Mouse (Mus musculus) frontal cortex, adult 2 months (tissue): ENCODE results near the gene Oosp1. TPM values are rescaled to one million over a fixed set of nuclear protein-coding genes. Genes with fewer than 3 reads are reported as not detected.

Source experiments
- DNase-seq, 2 experiments: peaks; one replicate each; pipeline ENCODE4 v3.0.0; 2022; ENCODE audit warnings: low spot score in 1 of 2; ENCODE audit errors: extremely low spot score in 1 of 2
- polyA plus RNA-seq: library from polyadenylated mRNA; depleted of rRNA; stranded (reverse); fragments of >200 nt; gene quantifications from 2 replicates; pipeline ENCODE4 v1.2.3, GENCODE M21; 2012; rRNA removed

The Oosp1 gene
- polyA plus RNA-seq, 1 experiment, result not detected

DNA sequence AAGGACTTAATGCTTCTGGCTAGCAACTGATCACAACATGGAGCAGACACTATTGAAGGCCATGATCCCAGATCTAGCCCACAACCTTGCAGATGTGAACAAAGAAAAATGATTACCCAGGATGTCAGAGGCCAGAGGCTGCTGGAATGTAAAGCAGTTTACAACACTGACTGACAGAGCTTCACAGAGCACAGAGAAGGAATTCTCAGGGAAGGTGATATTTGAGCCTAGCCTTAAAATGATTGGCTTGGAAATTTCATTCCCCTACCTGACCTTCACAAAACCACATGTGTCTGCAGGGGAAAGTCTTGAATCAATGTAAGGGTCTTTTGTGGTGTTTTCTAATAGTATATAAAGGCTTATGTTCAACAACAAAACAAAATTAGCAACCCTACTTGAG, 66.2 kb downstream of the Oosp1 start:
- DNase-seq, result no peak

DNA sequence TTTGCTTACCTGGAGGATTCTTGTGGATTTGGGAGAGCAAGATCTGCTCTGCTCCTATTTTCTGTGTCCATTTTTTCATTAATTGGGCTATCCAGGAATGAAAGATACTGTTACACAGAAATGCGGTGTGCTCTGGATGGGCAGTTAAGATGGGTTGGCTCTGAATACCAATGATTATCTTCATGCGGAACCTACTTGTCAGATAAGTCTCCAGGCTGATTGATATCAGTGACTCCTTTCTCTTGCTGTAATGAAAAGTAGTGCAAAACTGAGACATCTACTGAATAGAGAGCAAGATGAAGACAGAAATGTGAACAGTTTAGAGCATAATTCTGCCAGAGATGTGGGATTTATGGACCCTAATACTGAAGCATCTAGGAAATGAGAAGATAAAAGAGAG, 67.4 kb downstream of the Oosp1 start, which contains the start of gene Ms4a2:
TSS of gene Ms4a2 (minus strand) at position 169 of the 400 bp plus-strand sequence.
- DNase-seq, result no peak

DNA sequence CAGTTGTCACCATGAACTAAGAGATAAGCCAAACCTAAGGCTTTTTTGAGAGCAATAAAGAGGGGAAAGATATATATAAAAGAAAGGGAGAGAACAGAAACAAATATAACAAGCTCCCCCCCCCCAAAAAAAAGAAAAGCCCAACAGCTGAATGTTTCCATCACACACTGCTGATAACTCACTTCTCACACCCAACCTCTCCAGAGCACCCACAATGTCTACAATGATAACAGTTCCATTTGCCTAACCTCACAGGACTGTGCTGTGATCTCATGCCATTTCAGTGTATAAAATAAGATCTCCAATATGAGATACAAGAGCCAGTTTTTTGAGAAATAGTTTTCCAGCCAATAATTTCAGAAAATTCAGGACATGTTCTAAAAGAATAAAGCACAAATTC, 73.0 kb downstream of the Oosp1 start:
- DNase-seq, result no peak

Other genes with a start within 250 kb of the Oosp1 start
- gene Ms4a4b, start 247.6 kb downstream of the Oosp1 start, polyA plus RNA-seq, result 0.14 and 0.46 TPM in 2 replicates
- gene Ms4a6c, start 221.8 kb downstream of the Oosp1 start, polyA plus RNA-seq, result 0.50 and 0.96 TPM in 2 replicates
- 0.23 and 1.0 TPM in 2 replicates for gene Gm8369, start 205.2 kb downstream of the Oosp1 start, polyA plus RNA-seq
- gene Ms4a6b, start 174.6 kb downstream of the Oosp1 start, polyA plus RNA-seq, result 1.6 and 2.7 TPM in 2 replicates
- gene Ms4a4d, start 154.3 kb downstream of the Oosp1 start, polyA plus RNA-seq, result not detected in 2 replicates
- gene Ms4a6d, start 86.3 kb downstream of the Oosp1 start, polyA plus RNA-seq, result 1.2 and 2.0 TPM in 2 replicates
- not detected in 2 replicates for gene Ms4a2, start 67.4 kb downstream of the Oosp1 start, polyA plus RNA-seq
- not detected in 2 replicates for gene Ms4a3, start 50.3 kb downstream of the Oosp1 start, polyA plus RNA-seq
- gene Oosp2, start 30.6 kb downstream of the Oosp1 start, polyA plus RNA-seq, result not detected in 2 replicates
- not detected in 2 replicates for gene Oosp3, start 5.9 kb upstream of the Oosp1 start, polyA plus RNA-seq
- not detected in 2 replicates for gene Gif, start 56.4 kb upstream of the Oosp1 start, polyA plus RNA-seq
- gene Mrpl16, start 79.2 kb upstream of the Oosp1 start, polyA plus RNA-seq, result 36.4 and 41.1 TPM in 2 replicates
- 39.5 and 44.2 TPM in 2 replicates for gene Stx3, start 128.3 kb upstream of the Oosp1 start, polyA plus RNA-seq
- gene Olfr1417, start 148.1 kb upstream of the Oosp1 start, polyA plus RNA-seq, result 0.18 TPM in 1 of 2 replicates, not detected in the other
- gene Olfr1418, start 169.9 kb upstream of the Oosp1 start, polyA plus RNA-seq, result not detected in 2 replicates
- gene Olfr1419, start 184.0 kb upstream of the Oosp1 start, polyA plus RNA-seq, result 0.18 and 0.19 TPM in 2 replicates
- gene Olfr1420, start 195.4 kb upstream of the Oosp1 start, polyA plus RNA-seq, result 0.15 TPM in 1 of 2 replicates, not detected in the other
- gene Patl1, start 221.2 kb upstream of the Oosp1 start, polyA plus RNA-seq, result 21.0 and 21.2 TPM in 2 replicates